Mouse (Mus musculus): Measurements from ENCODE around the gene Gxylt2.

Gxylt2 gene

DNA sequence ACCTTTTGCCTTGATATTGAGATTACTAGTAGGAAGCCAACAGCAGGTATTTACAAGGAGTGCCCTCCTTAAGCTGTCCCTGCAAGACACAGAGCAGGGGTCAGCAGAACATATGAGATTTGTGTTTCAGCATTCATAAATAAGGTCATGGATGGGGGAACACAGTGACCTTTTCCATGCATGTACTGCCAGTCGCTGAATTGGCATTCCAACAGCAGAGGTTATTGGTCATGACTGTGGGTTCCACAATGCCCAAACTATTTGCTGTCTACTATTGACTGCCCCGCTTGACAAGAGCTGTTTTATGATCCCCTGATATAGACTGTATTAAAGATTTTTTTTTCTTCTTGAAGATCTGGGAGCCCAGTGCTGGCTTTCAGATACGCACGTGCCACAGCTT lies 95.2 kb downstream of the Gxylt2 start:
- DNase-seq (ENCODE audit: low spot score in 2 of 2) = no peak

GRCm38 (mm10) chr6:100800497-100800955 lies 96.0 kb downstream of the Gxylt2 start:
- peak in 1 of 2 experiments; percentile 17 for DNase-seq (ENCODE audit: low spot score in 2 of 2)

DNA sequence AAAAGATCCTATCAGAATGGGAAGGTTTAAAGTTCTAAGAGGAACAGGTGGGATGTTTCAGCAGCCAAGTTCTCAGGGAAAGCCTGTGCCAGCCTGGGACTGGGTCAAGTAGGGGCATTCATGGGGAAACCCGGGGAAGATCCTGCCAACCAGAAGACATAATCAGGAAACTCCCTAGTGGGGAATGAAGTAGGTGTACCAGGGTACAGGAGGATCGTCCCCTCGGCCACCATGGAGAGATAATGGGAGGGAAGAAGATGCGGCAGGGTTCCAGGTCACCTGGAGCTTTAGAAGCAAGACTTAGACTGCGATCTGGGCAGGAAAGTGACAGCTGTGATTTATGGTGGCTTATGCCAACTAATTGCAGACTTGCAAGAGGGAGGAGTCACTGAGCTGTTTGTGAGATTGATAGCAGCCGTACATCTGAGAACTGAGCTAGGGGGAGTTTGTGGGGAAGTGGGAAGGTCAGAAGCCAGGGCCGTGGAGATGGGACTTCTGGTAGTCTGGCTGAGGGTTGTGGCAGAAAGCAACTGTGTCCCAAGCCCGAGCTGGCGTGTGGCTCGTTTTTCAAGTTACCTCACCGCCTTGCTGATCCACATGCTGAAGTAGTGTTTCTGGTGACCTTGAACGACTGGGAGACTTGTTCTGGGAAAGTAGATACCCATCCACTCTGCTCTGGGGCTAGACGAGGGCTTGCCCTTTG lies 98.0 kb downstream of the Gxylt2 start:
- DNase-seq (ENCODE audit: low spot score in 2 of 2) = no peak

DNA sequence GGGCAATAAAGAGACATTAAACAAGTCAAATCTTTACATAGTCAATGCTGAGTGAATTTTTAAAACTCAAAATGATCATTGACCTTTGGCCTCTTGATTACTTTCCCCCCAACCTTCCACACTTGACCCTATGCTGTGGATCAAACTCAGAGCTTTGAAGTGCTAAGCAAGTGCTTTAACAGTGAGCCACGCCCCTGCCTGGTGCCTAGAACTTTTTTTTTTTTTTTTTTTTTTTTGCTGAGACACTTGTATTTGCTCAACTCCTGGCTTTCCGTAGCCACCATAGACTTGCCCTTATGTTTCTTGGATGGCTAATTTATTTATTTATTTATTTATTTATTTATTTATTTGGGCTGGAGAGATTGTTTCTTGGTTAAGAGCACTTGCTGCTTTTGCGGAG lies 98.7 kb downstream of the Gxylt2 start:
- DNase-seq (ENCODE audit: low spot score in 2 of 2) = no peak

DNA sequence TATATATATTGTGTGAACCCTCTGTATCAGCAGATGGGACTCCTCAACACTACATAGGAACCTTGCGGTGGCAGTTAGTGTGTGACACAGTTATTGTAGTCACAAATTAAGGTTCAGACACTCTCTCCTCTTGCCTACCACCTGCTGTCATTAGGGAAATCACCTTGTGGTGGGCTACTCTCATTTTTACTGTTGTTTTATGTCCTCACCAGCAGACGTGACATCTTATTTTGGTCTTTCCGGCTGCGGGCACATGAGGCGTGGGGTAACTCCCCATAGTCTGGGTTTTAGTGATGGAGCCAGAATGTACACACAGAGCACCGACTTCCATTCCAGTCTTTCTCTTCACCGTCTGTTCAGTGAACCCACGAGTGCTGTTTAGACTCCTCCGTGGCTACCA lies 102.7 kb downstream of the Gxylt2 start:
- no peak for DNase-seq (ENCODE audit: low spot score in 2 of 2)

GRCm38 (mm10) chr6:100807746-100808145 lies 103.2 kb downstream of the Gxylt2 start:
- no peak for DNase-seq (ENCODE audit: low spot score in 2 of 2)

DNA sequence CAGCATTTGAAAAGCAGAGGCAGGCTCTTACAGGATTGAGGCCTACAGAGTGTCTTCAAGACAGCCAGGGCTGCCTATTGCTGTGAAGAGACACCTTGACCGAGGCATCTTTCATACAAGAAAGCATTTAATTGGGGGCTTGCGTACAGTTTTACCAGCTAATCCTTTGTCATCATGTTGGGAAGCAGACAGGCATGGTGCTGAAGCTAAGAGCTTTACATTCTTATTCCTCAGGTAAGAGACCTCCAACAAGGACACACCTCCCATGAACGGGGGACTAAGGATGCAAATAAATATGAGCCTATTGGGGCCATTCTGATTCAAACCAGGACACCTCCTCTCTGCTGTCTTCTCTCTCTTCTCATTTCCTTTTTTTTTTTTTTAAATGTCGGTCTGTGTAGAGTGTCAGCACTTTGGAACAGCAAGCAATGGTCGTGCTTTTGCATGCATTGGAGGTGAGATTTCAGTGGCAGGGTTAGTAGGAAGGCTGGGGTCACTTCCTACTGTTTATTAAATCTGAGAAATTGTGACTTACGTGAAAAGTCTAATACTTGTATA lies 103.8 kb downstream of the Gxylt2 start:
- no peak for DNase-seq (ENCODE audit: low spot score in 2 of 2)

DNA sequence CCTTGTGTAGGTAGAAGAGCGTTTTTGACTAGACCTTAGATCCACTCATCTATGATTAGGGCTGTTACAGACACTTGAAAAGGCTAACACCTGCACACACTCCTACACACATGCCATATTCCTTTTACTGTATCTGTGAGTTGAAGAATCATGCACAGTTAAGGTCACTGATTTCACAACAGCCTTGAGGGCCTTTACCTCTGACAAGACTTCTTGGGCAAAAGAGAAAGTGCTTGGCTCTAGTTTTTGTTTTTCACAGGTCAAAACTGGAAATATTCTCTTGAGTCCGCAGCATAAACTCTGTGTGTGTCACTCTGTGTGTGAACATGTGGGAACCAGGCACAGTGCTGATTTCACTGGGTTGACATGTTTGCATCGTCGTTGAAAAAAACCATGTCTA lies 105.6 kb downstream of the Gxylt2 start:
- DNase-seq (ENCODE audit: low spot score in 2 of 2) = no peak

DNA sequence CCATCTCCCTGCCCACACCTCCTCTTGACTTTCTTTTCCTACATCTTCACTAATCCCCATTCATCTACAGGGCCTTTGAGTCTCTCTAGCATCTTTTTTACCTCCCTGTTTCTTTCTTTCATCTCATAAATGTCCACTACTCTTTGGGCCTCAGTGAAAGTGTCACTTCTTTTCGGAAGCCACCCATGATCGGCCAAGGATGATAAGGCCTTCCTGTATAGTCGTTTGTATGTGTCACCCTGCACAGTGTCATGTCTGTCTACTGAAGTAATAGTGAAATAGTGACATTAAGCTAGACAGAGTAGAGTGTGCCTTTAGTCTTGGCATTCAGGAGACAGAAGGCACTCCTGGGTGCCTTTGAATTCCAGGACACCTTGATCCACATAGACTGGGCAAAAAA lies 107.2 kb downstream of the Gxylt2 start:
- no peak for DNase-seq (ENCODE audit: low spot score in 2 of 2)

- no peak for DNase-seq (ENCODE audit: low spot score in 2 of 2)
These were observed 116.8 kb downstream of the Gxylt2 start for GRCm38 (mm10) chr6:100821367-100821766.

- no peak for DNase-seq (ENCODE audit: low spot score in 2 of 2)
These were observed 118.8 kb downstream of the Gxylt2 start for GRCm38 (mm10) chr6:100823356-100823755.

GRCm38 (mm10) chr6:100824381-100824965 lies 119.9 kb downstream of the Gxylt2 start:
- no peak for DNase-seq (ENCODE audit: low spot score in 2 of 2)

- DNase-seq (ENCODE audit: low spot score in 2 of 2) = no peak
These were observed 121.5 kb downstream of the Gxylt2 start for GRCm38 (mm10) chr6:100826046-100826445.

DNA sequence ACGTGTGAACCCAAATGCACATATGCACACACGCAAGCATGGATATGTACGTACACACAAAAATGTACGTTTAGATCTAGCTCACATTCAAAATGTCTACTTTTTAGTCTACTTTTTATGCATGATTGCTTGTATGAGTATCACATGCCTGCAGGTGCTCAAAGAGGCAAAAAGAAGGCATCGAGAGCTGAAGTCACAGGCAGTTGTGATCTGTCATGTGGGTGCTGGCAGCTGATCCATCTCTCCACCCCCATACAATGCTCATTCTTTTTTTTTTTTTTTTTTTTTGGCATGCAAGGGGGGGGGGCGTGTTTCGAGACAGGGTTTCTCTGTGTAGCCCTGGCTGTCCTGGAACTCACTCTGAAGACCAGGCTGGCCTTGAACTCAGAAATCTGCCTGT lies 124.0 kb downstream of the Gxylt2 start:
- DNase-seq (ENCODE audit: low spot score in 2 of 2) = no peak

GRCm38 (mm10) chr6:100829770-100830169 lies 125.2 kb downstream of the Gxylt2 start:
- DNase-seq (ENCODE audit: low spot score in 2 of 2) = no peak

- no peak for DNase-seq (ENCODE audit: low spot score in 2 of 2)
These were observed 126.7 kb downstream of the Gxylt2 start for GRCm38 (mm10) chr6:100831188-100831587.

- DNase-seq (ENCODE audit: low spot score in 2 of 2) = no peak
These were observed 127.2 kb downstream of the Gxylt2 start for GRCm38 (mm10) chr6:100831751-100832150.

DNA sequence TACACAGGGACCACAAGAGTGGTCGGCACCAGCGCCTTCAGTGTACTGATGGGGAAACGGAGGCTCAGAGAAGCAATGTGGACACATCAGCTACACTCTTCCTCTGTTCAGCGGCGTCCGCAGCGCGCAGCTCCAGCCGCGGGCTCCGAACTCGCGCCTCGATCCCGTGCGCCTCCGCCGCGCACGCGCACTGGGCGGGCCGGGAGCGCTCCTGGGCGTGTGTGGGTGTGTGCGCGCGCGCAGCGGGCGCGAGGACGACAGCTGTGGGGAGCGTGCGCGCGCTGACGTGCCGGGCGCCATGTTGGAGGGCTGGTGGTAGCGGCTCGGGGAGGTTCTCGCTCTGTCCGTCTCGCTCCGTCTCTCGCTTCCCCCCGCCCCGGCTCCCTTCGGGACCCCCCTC lies 128.8 kb downstream of the Gxylt2 start, which contains the start of gene Ppp4r2:
Ppp4r2 (plus strand) TSS at position 268 of the 400 bp plus-strand sequence.
- DNase-seq (ENCODE audit: low spot score in 2 of 2) = peak; percentile 81 to 83

- peak; percentile 34 to 50 for DNase-seq (ENCODE audit: low spot score in 2 of 2)
These were observed 129.4 kb downstream of the Gxylt2 start for GRCm38 (mm10) chr6:100833811-100834481.

DNA sequence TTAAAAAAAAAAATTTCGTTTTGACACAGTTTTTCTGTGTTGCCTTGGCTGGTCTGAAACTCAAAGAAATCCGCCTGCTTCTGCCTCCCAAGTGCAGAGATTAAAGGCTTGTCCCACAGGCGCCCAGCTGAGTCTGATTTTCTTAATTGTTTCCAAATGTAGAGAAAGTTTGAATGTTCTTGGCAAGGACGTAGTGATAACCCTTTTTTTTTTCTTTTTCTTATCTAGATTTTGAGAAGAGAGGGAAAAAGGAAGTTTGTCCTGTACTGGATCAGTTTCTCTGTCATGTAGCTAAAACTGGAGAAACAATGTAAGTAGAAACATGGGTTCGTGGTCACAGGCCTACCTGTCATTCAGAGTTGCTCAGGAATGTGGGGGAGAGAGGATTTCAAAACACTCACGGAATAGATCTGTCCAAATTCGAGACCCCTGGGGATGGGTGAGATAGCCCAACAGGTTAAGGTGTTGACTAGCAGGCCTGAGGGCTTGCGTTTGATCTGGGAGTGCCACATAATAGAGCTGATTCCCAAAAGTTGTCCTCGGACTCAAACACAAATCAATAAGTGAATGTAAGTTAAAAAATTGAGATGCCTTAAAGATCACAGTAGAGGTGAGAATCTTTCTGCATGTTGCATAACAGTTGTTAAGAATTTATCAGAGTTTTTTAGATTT lies 130.1 kb downstream of the Gxylt2 start:
- DNase-seq (ENCODE audit: low spot score in 2 of 2) = no peak

DNA sequence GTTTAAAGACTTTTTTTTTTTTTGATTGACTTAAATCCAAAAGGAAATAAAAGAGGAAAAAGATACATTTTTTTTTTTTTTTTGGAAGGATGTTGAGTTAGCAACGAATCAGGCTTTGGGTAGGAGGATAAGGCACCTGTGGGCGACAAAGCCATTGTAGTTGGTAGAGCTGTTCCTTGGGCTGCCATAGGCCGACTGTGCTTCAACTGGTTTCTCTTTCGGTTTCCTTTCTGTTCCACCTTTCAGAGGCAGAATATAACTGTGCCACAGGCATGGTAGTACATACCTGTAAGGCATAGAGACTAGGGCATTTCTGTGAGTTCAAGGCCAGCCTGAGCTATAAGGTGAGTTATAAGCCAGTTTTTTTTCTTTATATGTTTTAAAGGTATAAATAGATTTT lies 140.5 kb downstream of the Gxylt2 start:
- DNase-seq (ENCODE audit: low spot score in 2 of 2) = no peak

DNA sequence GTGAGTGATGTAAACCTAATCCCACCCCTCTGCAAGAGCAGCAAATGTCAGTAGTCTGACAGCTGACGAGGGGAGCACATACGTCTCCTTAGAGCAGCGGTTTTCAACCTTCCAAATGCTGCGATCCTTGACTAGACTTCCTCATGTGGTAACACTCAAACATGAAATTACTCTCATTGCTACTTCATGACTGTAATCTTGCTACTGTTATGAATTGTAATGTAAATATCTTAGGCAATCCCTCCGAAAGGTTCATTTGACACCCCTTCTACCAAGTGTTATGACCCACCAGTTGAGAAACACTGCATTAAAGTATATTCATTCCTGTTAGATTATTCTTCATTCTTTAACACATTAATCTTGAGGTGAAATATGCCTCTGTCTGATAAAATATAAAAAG lies 142.7 kb downstream of the Gxylt2 start:
- DNase-seq (ENCODE audit: low spot score in 2 of 2) = no peak

Data from frontal cortex, postnatal 14 days (tissue).